Mouse (Mus musculus) brain, embryonic 14.5 days (tissue): ENCODE measurements around the gene Macrod2. TPM values are rescaled to one million over a fixed set of nuclear protein-coding genes. Genes with fewer than 3 reads are reported as not detected.

Source experiments
- DNase-seq: peaks from one replicate; pipeline ENCODE4 v3.0.0-alpha.2; 2011; ENCODE audit warnings: low read depth
- CTCF ChIP-seq: fragments of 200-500 bp; IDR thresholded peaks from 2 replicates; pipeline ENCODE4 v1.5.1; 2012; ENCODE audit warnings: inconsistent platforms, mild to moderate bottlenecking, moderate library complexity, borderline replicate concordance; ENCODE audit not compliant: insufficient read depth, insufficient read length; ENCODE audit errors: extremely low read depth
- POLR2A ChIP-seq: fragments of 200-500 bp; IDR thresholded peaks from 2 replicates; pipeline ENCODE4 v1.6.1; 2012; ENCODE audit warnings: mild to moderate bottlenecking, inconsistent platforms, borderline replicate concordance; ENCODE audit not compliant: poor library complexity, insufficient read depth, insufficient read length, severe bottlenecking; ENCODE audit errors: extremely low read depth
- polyA plus RNA-seq: library from polyadenylated mRNA; depleted of rRNA; stranded (reverse); fragments of >200 nt; gene quantifications from 2 replicates; pipeline ENCODE4 v1.2.3, GENCODE M21; 2012

Macrod2 gene
- polyA plus RNA-seq, 1 experiment = 24.1 TPM

DNA sequence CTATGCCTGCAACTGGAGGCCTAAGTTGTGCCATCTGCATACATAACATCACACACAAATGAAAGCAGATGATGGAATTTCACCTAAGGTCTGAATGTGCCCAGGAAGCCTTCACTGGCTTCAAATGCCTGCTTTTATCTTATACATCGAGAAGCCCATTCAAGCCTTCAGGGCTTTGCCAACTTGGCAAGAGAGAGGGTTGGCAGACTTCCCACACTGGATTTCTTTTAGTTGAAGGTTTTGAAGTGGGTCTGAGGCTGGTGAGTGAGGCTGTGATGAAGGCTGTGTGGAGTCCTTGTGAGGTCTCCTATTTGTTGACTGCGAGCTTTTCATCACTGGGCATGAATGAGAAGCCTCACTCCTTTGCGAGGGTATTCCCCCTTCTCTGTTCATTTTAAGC is 444.8 kb downstream of the Macrod2 start:
- peak; percentile 98 for DNase-seq
- no peak for TF ChIP-seq CTCF
- TF ChIP-seq POLR2A = no peak

DNA sequence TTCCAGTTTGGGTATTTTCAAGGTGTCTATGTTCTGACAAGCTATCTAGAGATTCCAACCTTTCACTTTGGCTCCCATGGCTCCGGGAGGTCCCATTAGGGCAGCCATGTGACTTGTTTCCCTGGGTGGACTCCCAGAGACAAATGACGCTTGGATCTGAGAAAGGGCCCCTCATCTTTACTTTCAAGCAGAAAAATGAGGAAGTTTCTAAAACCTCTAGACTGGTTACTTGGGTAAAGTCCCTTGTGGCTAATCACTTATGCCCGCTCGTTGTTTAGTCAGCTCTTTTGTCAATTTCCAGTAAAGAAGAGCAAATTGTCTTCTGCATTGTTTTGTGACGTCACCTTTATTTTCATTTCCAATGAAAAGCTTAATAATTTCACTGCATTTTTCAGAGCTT is 448.9 kb downstream of the Macrod2 start:
- TF ChIP-seq POLR2A = no peak
- TF ChIP-seq CTCF = no peak
- DNase-seq = no peak

DNA sequence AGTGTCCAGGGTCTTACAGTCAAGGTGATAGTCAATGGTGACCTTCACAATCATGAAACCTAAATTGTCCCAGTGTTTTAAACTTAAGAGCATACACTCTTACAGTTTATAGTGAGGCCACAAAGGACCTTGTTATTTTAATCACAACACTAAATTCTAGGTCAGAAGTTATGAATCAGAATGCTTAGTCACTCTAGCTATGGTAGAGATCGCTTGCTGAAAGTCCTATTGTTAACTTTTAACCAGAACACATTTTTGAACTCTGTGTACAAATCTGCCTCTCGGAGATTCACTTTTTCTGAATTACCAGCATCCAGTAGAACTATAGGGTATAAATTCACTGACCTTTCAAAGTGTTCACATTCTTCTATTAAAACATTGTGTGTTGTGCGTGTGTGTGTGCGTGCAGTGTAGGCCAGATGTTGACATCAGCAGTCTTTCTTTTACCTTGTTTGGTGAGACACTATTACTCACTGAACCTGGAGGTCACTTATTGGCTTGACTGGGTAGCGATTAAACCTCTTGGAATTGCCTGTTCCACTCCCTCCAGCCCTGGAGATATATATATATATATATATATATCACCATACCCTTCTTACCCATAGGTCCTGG is 452.8 kb downstream of the Macrod2 start:
- TF ChIP-seq POLR2A (no peak), CTCF (no peak)
- DNase-seq = no peak

DNA sequence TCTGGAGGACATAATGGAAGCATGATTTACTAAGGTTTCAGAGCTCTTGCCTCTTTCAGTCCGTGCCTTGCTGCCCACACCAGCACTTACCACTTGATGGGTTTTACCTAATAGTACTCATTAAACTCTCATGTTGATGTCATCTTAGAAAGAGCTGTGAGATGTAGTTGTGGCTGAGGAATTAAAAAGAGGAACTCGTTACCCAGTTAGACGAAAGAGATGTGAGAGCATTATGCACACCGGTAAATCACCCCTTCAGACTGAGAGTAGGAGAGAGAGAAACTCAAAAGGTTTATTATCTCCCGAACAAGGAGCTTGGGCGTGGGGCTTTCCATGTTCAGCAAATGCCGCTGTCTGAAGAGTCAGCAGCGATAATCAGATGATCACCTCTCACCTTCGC is 458.4 kb downstream of the Macrod2 start:
- TF ChIP-seq POLR2A = no peak
- TF ChIP-seq CTCF = no peak
- no peak for DNase-seq

DNA sequence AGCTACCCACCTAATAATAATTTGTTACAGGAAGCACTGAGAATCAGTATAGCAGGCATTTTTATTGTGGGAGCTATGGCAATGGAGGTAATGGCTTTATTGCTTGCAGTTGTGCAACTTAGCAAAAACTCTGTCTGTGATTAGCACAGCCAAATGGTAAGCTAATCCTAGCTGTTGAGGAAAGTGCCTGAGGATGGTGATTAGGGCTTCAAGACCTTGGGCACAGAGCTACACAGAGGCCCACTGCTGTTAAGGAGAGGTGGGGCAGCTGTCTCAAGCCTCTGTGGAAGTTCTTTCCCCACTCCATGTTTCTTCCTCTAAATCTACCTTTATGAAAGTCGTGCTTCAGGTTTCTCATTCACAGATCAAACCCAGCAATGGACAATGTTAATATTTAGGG is 466.2 kb downstream of the Macrod2 start:
- DNase-seq = no peak
- TF ChIP-seq POLR2A (no peak), CTCF (no peak)

DNA sequence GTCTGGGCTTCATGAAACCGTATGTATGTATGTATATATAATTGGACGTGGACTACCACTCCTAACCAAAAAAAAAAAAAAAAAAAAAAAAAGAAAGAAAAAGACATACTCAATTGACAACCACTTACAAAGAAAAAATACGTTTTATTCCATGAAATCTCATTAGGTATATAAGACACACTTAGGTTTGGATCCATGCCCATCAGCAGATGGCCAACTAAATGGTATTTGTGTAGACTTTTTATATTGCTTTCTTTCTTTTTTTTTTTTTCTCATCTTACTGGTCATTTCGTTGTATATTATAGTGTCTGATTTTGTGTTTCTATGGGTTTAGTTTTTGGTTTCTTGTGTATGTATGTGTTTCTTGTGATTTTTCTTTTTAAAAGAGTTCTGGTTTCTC is 467.6 kb downstream of the Macrod2 start:
- TF ChIP-seq CTCF (no peak), POLR2A (no peak)
- DNase-seq = peak; percentile 65

DNA sequence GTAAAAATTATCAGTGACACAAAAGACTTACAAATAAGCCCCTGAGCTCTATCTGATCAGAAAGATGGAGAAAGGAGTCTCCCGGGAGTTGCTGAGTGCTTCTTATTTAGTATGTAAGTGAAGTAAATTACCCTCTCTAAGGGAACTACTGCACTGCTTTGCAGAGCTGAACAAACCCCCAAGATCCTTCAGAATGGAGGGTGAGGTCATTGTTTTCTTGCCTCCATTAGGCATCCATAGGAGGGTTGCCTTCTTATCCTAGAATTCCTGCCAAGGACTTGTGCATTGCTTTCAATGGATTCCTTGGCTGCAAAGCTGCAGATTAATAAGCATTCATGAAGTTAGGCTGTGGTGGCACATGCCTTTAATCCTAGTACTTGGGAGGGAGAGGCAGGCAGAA is 470.5 kb downstream of the Macrod2 start:
- DNase-seq = peak; percentile 70
- TF ChIP-seq CTCF (no peak), POLR2A (no peak)

DNA sequence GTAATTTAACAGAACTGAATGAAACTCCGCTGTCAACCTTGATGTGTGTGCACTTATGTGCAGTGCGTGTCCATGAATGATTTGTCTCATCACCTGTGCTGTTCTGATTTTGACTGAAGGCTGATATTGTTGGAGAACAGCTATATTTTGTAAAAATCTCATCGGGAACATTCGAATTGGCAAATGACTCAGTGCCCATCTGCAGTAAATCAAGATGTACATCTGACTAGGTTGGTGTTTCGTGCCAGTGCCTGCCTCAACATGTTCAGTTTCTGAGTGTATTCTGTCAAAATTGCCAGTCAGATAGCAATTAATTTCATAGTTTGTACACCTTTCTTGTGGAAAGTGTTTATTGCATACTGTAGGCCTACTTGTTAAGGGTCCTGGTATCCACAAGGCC is 472.0 kb downstream of the Macrod2 start:
- TF ChIP-seq CTCF (no peak), POLR2A (no peak)
- DNase-seq = peak; percentile 60

DNA sequence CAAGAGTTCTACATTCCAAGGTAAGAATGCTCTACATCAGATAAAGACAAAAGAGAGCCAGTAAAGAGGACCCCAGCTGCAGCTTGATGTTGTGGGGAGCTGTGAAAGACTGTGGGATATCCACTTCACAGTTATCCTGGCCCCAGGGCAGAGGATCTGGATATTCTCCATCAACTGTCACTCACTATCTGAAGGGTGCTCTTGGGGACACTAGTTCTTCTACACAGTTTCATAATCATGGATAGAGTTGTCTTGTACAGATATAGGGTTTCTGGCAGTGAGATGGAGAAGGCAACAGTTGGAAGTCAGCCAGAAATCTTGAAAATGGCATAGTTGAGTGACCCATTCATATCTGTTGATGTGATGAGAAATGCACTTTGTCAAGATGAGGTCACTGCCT is 490.1 kb downstream of the Macrod2 start:
- no peak for DNase-seq
- TF ChIP-seq POLR2A (no peak), CTCF (no peak)

DNA sequence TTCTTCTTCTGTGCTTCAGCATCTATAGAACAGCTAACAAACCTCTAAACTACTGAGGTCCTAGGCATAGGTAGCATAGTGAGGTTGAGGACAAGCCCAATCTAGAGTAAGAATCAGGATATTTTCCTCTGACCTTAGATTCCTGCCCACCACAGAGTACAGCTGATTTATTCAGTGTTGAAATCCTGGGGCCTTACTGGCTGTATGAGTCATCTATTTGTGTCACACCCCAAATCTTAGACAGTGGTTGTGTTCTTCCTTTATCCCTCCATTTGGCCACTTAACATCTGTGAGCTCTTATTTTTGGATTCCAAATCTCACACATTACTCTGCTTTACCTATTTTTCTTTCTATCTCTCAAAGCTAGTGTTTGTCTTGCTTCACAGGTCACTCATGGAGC is 495.6 kb downstream of the Macrod2 start:
- TF ChIP-seq CTCF = no peak
- no peak for TF ChIP-seq POLR2A
- no peak for DNase-seq

DNA sequence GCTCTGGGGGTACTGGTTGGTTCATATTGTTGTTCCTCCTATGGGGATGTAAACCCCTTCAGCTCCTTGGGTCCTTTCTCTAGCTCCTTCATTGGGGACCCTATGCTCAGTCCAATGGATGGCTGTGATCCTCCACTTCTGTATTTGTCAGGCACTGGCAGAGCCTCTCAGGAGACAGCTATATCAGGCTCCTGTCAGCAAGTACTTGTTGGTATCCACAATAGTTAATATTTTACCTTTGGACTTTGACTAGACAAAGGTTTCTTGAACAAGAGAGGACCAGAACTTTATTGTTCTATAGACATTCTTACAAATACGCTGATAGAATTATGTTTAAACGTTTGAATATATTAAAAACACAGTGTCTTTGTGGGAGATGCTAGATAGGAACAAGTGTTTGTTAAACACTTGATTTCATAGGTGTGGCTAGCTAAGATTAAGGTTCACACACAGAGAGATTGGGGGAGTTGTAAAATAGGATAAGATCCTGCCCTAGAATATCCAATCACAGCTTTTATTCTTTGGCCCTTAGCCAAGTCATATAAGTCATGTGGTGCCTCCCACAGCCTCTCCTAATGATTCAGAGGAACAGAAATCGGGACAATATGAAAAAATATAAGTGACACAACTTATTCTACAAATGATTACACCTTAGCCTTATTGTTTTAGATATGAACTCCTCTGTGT is 501.4 kb downstream of the Macrod2 start:
- no peak for TF ChIP-seq POLR2A
- TF ChIP-seq CTCF = no peak
- no peak for DNase-seq

DNA sequence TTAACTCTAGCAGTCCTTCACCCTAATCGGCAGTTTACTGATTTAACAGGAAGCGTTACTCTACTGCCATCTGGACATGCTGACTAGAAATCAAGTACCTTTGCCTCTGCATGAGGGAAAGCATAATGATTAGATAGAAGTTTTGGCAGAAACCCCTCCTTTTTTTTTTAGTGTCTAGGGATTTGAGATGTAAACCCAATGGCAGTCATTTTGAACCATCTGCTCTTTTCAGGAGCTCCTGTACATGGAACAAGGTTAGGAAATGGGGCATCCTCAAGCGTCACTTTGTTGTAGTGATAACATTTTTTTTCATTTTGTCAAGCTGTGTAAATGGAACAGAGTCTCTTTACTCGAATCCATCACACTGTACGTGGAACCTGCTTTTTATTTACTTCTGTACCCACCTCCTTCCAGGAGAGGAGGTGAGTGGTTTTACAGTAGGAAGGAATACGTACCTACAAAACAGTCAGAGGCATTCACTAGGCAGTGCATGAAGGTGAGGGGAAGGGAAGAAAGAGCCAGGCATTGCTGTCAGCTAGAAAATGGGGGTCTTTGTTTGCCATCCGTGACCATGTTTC is 503.4 kb downstream of the Macrod2 start:
- TF ChIP-seq CTCF (no peak), POLR2A (no peak)

More for the DNA sequence above, 503.4 kb downstream of the Macrod2 start:
- peak; percentile 80 for DNase-seq
